Mouse (Mus musculus) brown adipose tissue, adult 24 weeks (tissue): ENCODE data around the gene Clec4b2. TPM values are rescaled to one million over a fixed set of nuclear protein-coding genes. Genes with fewer than 3 reads are reported as not detected.
A peak's percentile ranks its signal among the peaks of the same experiment; 100 is the strongest.
"Not testable (repeated sequence)": the region's sequence is repeated elsewhere in the genome, so short reads cannot be mapped to it uniquely, and the experiment has no call there.

ENCODE experiments used
- H3K27ac ChIP-seq: fragments of 200-500 bp; replicated peaks from 2 replicates; pipeline ENCODE4 v1.5.1; 2012; ENCODE audit warnings: low read depth, mild to moderate bottlenecking, low read length
- H3K4me1 ChIP-seq: fragments of 200-500 bp; 2 replicates; pipeline ENCODE4 v1.6.1; 2012; ENCODE audit warnings: low read length, mixed read lengths; ENCODE audit not compliant: control insufficient read depth, insufficient read depth, insufficient read length
- H3K4me3 ChIP-seq: fragments of 200-500 bp; 2 replicates; pipeline ENCODE4 v1.5.1; 2012; ENCODE audit warnings: low read depth, mild to moderate bottlenecking, low read length, moderate library complexity; ENCODE audit not compliant: insufficient read depth
- polyA plus RNA-seq: library from polyadenylated mRNA; stranded (reverse); fragments of >200 nt; gene quantifications from 2 replicates; pipeline ENCODE4 v1.2.4, GENCODE M21; 2012; ENCODE audit not compliant: missing spikeins, insufficient read depth, insufficient read length

The Clec4b2 gene
- polyA plus RNA-seq, 1 experiment: not detected

DNA sequence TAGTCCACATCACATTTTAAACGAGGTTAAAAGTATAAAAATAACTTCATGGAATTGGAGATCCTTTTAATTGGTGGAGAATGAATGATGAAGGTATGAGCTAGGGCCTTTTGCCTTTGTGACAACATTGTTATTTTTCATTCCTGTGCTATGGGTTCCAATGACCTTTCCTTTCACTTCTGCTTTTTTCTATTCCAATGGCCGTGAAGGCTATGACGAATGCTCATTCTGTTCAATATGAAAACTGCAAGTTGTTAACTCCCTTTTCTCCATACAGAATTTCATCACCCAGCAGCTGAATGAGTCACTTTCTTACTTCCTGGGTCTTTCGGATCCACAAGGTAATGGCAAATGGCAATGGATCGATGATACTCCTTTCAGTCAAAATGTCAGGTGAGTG, 71.5 kb downstream of the Clec4b2 start:
- Histone ChIP-seq H3K4me3 (no peak overlapping the region), H3K4me1 (no peaks in the 10 kb centered on the region), H3K27ac (no peak overlapping the region)

GRCm38 (mm10) chr6:123248862-123249261, 76.2 kb downstream of the Clec4b2 start:
- H3K27ac ChIP-seq, H3K4me3 ChIP-seq, H3K4me1 ChIP-seq: not testable (repeated sequence)

DNA sequence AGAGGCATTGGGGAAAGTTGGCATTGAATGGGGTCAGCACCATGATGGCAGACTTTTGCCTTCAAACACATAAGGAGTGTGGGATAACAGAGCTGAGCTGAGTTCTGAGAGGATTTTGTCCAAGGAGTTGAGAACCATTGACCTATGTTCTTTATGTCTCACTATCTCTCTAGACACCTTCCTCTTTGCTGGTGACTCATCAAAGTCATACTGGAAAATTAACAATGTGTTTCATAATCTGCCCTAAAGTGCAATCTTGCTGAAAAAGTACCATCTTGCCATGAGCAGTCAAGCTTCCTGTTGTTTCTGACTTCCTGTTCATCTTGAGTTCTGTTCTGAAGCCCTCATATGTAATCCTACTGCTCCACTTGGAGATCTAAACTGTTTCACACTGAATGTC, 80.0 kb downstream of the Clec4b2 start:
- H3K4me3 ChIP-seq: no peak overlapping the region
- H3K27ac ChIP-seq: peak overlapping the region; percentile 82
- H3K4me1 ChIP-seq: no peaks in the 10 kb centered on the region

Other genes starting within 250 kb of the Clec4b2 start
- gene Clec4a3, start 220.4 kb upstream of the Clec4b2 start, polyA plus RNA-seq: 4.0 and 5.1 TPM in 2 replicates
- not detected in 2 replicates for gene Clec4a4, start 182.5 kb upstream of the Clec4b2 start, polyA plus RNA-seq
- 1.9 and 4.6 TPM in 2 replicates for gene Clec4b1, start 122.9 kb upstream of the Clec4b2 start, polyA plus RNA-seq
- gene Clec4a2, start 66.5 kb upstream of the Clec4b2 start, polyA plus RNA-seq: 4.4 and 13.6 TPM in 2 replicates
- gene Clec4n, start 57.0 kb downstream of the Clec4b2 start, polyA plus RNA-seq: 0.95 and 2.8 TPM in 2 replicates
- gene Clec4d, start 89.2 kb downstream of the Clec4b2 start, polyA plus RNA-seq: not detected in 2 replicates
- gene Clec4e, start 117.0 kb downstream of the Clec4b2 start, polyA plus RNA-seq: 0.46 TPM in 1 of 2 replicates, not detected in the other
- not detected in 2 replicates for gene Vmn2r19, start 135.4 kb downstream of the Clec4b2 start, polyA plus RNA-seq
- not detected in 2 replicates for gene Vmn2r20, start 245.2 kb downstream of the Clec4b2 start, polyA plus RNA-seq